Comparison of ENCODE assay signal across 9 mouse cellular contexts in genomic region chr5:64876086-64876830, GRCm38 (mm10). TPM values are rescaled to one million over a fixed set of nuclear protein-coding genes. Genes with fewer than 3 reads are reported as not detected.
DNase-seq lines count a peak whose midpoint lies in the region; ATAC-seq and TF ChIP-seq lines count a peak whose summit lies in the region.
"Had no signal": no experiment of that assay in that cellular context is flagged by ENCODE, and none has a peak within 500 bp of the region (broad histone marks: within the 10 kb centered on the region; RNA-seq: fewer than 3 reads in every experiment).

No protein-coding gene starts in this region.

- H3K27me3 ChIP-seq in intestine, embryonic 14.5 days (replicated peaks; ENCODE audit: control insufficient read depth, insufficient read depth, low read length): no peaks in the 10 kb centered on the region
- no peaks in the 10 kb centered on the region for H3K27me3 ChIP-seq in intestine, postnatal 0 days (replicated peaks; ENCODE audit: control insufficient read depth, insufficient read depth, low read length)
- no peaks in the 10 kb centered on the region for H3K27me3 ChIP-seq in forebrain, embryonic 10.5 days (ENCODE audit: poor library complexity, severe bottlenecking)
- no peaks in the 10 kb centered on the region for H3K27me3 ChIP-seq in intestine, embryonic 16.5 days (replicated peaks; ENCODE audit: control insufficient read depth, insufficient read depth, low read length)
- no peaks in the 10 kb centered on the region for H3K27me3 ChIP-seq in liver, embryonic 12.5 days (replicated peaks)

- H3K4me1 ChIP-seq in intestine, embryonic 14.5 days (replicated peaks; ENCODE audit: control insufficient read depth, insufficient read depth, low read length): peaks cover 41% of the 10 kb centered on the region
- no peaks in the 10 kb centered on the region for H3K4me1 ChIP-seq in intestine, postnatal 0 days (replicated peaks; ENCODE audit: control insufficient read depth, insufficient read depth, low read length)
- H3K4me1 ChIP-seq in forebrain, embryonic 10.5 days: peaks cover 48% of the 10 kb centered on the region
- peaks cover 18% of the 10 kb centered on the region; the same call in 1 of the 2 replicates for H3K4me1 ChIP-seq in intestine, embryonic 16.5 days (ENCODE audit: control insufficient read depth, insufficient read depth, low read length)
- H3K4me1 ChIP-seq in liver, embryonic 12.5 days: peaks cover 6% of the 10 kb centered on the region; the same call in 1 of the 2 replicates

- peaks cover 4% of the 10 kb centered on the region; the same call in 1 of the 2 replicates for H3K9me3 ChIP-seq in intestine, embryonic 14.5 days (ENCODE audit: control insufficient read depth, low read length)
- no peaks in the 10 kb centered on the region for H3K9me3 ChIP-seq in intestine, postnatal 0 days (ENCODE audit: control insufficient read depth)
- H3K9me3 ChIP-seq in forebrain, embryonic 10.5 days: peaks cover 11% of the 10 kb centered on the region; the same call in 1 of the 2 replicates
- H3K9me3 ChIP-seq in intestine, embryonic 16.5 days (ENCODE audit: control insufficient read depth, low read length): 0 out of 2 replicates have a peak, but pooled peaks cover 3% of the 10 kb centered on the region
- H3K9me3 ChIP-seq in liver, embryonic 12.5 days (replicated peaks): no peaks in the 10 kb centered on the region

- no peak overlapping the region for H3K4me2 ChIP-seq in intestine, embryonic 14.5 days (ENCODE audit: low read length)
- no peak overlapping the region for H3K4me2 ChIP-seq in intestine, postnatal 0 days (replicated peaks; ENCODE audit: low read depth)
- no peak overlapping the region for H3K4me2 ChIP-seq in intestine, embryonic 16.5 days (ENCODE audit: low read depth, low read length)
- no peak overlapping the region for H3K4me2 ChIP-seq in liver, embryonic 12.5 days

- H3K27ac ChIP-seq in intestine, embryonic 14.5 days (ENCODE audit: low read depth): peak overlapping the region; percentile 55; the same call in 1 of the 2 replicates
- no peak overlapping the region for H3K27ac ChIP-seq in intestine, postnatal 0 days (ENCODE audit: low read depth, low read length)
- H3K27ac ChIP-seq in forebrain, embryonic 10.5 days: peak overlapping the region; percentile 87
- H3K27ac ChIP-seq in intestine, embryonic 16.5 days (ENCODE audit: low read length): peak overlapping the region; percentile 65
- H3K27ac ChIP-seq in liver, embryonic 12.5 days: no peak overlapping the region

- TF ChIP-seq CTCF in intestine, postnatal 0 days (IDR thresholded peaks at IDR 0.05; ENCODE audit: low read depth): no peak

- no peak for ATAC-seq in intestine, embryonic 14.5 days (replicated peaks; ENCODE audit: low FRiP score, low TSS enrichment, low read depth)
- ATAC-seq in intestine, postnatal 0 days: no peak
- 0 out of 2 replicates have a peak, but pooled peaks have one; percentile 16 for ATAC-seq in intestine, embryonic 16.5 days
- ATAC-seq in liver, embryonic 12.5 days: no peak
- ATAC-seq in activated CD4-positive, CD25-positive, alpha-beta regulatory T cell, adult 4 months: no peak

- H3K9ac ChIP-seq in intestine, embryonic 14.5 days (ENCODE audit: low read length): no peak overlapping the region
- H3K9ac ChIP-seq in intestine, postnatal 0 days (ENCODE audit: low read depth, low read length): no peak overlapping the region
- peak overlapping the region; percentile 1; the same call in 1 of the 2 replicates for H3K9ac ChIP-seq in intestine, embryonic 16.5 days (ENCODE audit: low read depth, low read length)
- no peak overlapping the region for H3K9ac ChIP-seq in liver, embryonic 12.5 days

- no peak for DNase-seq in intestine, embryonic 14.5 days (ENCODE audit: low spot score)
- peak; percentile 92 for DNase-seq in NIH3T3 (ENCODE audit: low read depth)
- no peak for DNase-seq in forebrain, embryonic 10.5 days (ENCODE audit: extremely low spot score, low spot score)
- DNase-seq in testis, postnatal 14 days (ENCODE audit: low spot score): no peak
- DNase-seq: kidney, postnatal 14 days had no signal

- no peaks in the 10 kb centered on the region for H3K36me3 ChIP-seq in intestine, embryonic 14.5 days (ENCODE audit: control insufficient read depth, insufficient read depth, low read length)
- no peaks in the 10 kb centered on the region for H3K36me3 ChIP-seq in intestine, postnatal 0 days (ENCODE audit: control insufficient read depth, insufficient read depth)
- H3K36me3 ChIP-seq in forebrain, embryonic 10.5 days (replicated peaks): no peaks in the 10 kb centered on the region
- H3K36me3 ChIP-seq in intestine, embryonic 16.5 days (ENCODE audit: control insufficient read depth, insufficient read depth, low read length): no peaks in the 10 kb centered on the region
- no peaks in the 10 kb centered on the region for H3K36me3 ChIP-seq in liver, embryonic 12.5 days

- 69% methylated on average over 12 of the region's 12 CpGs for WGBS in intestine, embryonic 14.5 days
- WGBS in intestine, postnatal 0 days: 74% methylated on average over 12 of the region's 12 CpGs
- 86% methylated on average over 12 of the region's 12 CpGs for WGBS in forebrain, embryonic 10.5 days
- WGBS in intestine, embryonic 16.5 days: 69% methylated on average over 12 of the region's 12 CpGs
- 75% methylated on average over 12 of the region's 12 CpGs for WGBS in liver, embryonic 12.5 days (ENCODE audit: insufficient replicate concordance)

- H3K4me3 ChIP-seq in intestine, embryonic 14.5 days (ENCODE audit: low read depth, low read length): no peak overlapping the region
- no peak overlapping the region for H3K4me3 ChIP-seq in intestine, postnatal 0 days (ENCODE audit: low read depth, low read length)
- no peak overlapping the region for H3K4me3 ChIP-seq in forebrain, embryonic 10.5 days
- no peak overlapping the region for H3K4me3 ChIP-seq in intestine, embryonic 16.5 days (ENCODE audit: low read length)
- no peak overlapping the region for H3K4me3 ChIP-seq in liver, embryonic 12.5 days

RNA-seq across cellular contexts. Expression of gene Tlr1, which starts 57.1 kb away (rescaled TPM):
- 1.0 and 1.2 TPM in 2 replicates for polyA plus RNA-seq in intestine, embryonic 14.5 days (2014; fragmentation: Nextera tagmentation; extraction: Ambion mirVana)
- polyA plus RNA-seq in intestine, postnatal 0 days (2015; fragmentation: Nextera tagmentation; extraction: Ambion mirVana): 1.0 and 1.6 TPM in 2 replicates
- polyA plus RNA-seq in forebrain, embryonic 10.5 days (2016; fragmentation: Nextera tagmentation; extraction: Ambion mirVana): 0.58 and 0.62 TPM in 2 replicates
- polyA plus RNA-seq in intestine, embryonic 16.5 days (2015; fragmentation: Nextera tagmentation; extraction: Ambion mirVana): 1.3 TPM in 2 replicates
- 0.96 and 1.0 TPM in 2 replicates for polyA plus RNA-seq in liver, embryonic 12.5 days (2016; fragmentation: Nextera tagmentation; extraction: Ambion mirVana)
- 10 to 100 TPM; 54.0 to 63.2 TPM for polyA plus RNA-seq in activated CD4-positive, CD25-positive, alpha-beta regulatory T cell, adult 4 months (2017; shearing (Covaris generic))

Comparison
In these comparisons a context has a peak if more than half of its experiments do, and no peak if none do; other contexts are left out.
1. H3K27ac ChIP-seq: peak in intestine, embryonic 14.5 days (single experiment), forebrain, embryonic 10.5 days (single experiment) and intestine, embryonic 16.5 days (single experiment); none in intestine, postnatal 0 days (single experiment) and liver, embryonic 12.5 days (single experiment).
2. RNA of gene Tlr1, which starts 57.1 kb away (polyA plus RNA-seq): 54.0 to 63.2 TPM in activated CD4-positive, CD25-positive, alpha-beta regulatory T cell, adult 4 months; 1.0 to 1.6 TPM in intestine, postnatal 0 days, 1.3 TPM in intestine, embryonic 16.5 days, 1.0 to 1.2 TPM in intestine, embryonic 14.5 days, 0.96 to 1.0 TPM in liver, embryonic 12.5 days and 0.58 to 0.62 TPM in forebrain, embryonic 10.5 days; every median in the first group is over 10 times any median in the second.